ENCODE assay signal across 8 mouse cellular contexts in the genomic region with DNA sequence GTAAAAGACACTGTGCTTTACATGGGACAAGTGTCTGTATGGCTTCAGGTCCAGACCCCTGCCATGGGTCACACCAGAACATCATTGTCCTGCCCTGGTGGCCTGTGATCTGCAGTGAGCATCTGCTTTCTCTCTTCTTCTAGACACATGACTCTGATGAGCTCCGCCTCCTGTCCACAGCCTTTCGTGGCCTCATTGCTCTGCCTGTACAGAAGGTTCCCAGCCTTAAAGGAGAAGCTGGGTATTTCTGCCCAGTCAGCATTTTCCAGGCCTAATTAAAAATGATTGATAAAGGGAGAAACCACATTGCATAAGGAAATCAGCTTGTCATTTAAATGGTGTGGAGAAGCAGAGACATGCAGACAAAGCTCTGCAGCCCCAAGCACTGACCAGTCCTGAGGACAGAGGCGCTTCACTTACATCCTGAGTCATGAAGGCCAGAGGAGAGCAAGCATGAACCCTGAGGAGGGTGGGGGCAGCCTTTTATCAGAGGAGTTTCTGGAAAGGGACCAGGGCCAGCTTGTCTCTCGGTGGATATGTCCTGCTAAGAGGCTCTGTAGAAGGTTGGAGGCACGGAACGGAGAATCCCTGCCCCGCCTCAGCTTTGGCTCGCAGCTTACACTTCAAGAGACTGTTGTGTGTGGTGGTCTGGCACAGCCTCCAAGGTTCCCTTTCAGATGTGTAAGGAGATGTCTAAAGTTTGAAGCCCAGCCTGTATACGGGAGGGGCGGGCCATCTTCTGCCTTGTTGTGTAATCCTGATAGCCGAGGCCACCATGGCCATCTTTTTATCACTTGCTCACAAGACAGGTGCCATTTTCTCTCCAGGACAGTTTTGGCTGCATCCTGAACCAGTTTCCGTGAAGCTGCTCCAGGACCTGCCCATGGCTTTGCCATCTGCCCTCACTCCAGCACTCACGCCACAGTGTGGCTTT.
A peak's percentile ranks its signal among the peaks of the same experiment; 100 is the strongest.
DNase-seq lines count a peak whose midpoint lies in the region; ATAC-seq and TF ChIP-seq lines count a peak whose summit lies in the region.

No protein-coding gene starts in this region.

- peaks cover 53% of the 10 kb centered on the region for H3K4me1 ChIP-seq in heart, embryonic 12.5 days (replicated peaks)
- H3K4me1 ChIP-seq in embryonic facial prominence, embryonic 11.5 days (ENCODE audit: control insufficient read depth, insufficient read depth, low read length), result no peaks in the 10 kb centered on the region
- peaks cover 19% of the 10 kb centered on the region for H3K4me1 ChIP-seq in intestine, embryonic 16.5 days (ENCODE audit: control insufficient read depth, insufficient read depth, low read length)
- H3K4me1 ChIP-seq in midbrain, postnatal 0 days (ENCODE audit: insufficient read depth, low read length), result peaks cover 24% of the 10 kb centered on the region; the same call in 1 of the 2 replicates

- peak; percentile 56 for ATAC-seq in heart, embryonic 12.5 days (ENCODE audit: insufficient number of reproducible peaks, low FRiP score)
- ATAC-seq in embryonic facial prominence, embryonic 11.5 days (replicated peaks; ENCODE audit: insufficient number of reproducible peaks, low FRiP score, low TSS enrichment, low read depth), result peak; percentile 21; the same call in 1 of the 2 replicates
- peak; percentile 54; the same call in 1 of the 2 replicates for ATAC-seq in intestine, embryonic 16.5 days
- ATAC-seq in midbrain, postnatal 0 days (ENCODE audit: low FRiP score), result peak; percentile 34; the same call in 1 of the 2 replicates

- H3K4me3 ChIP-seq in heart, embryonic 12.5 days, result no peak overlapping the region
- H3K4me3 ChIP-seq in embryonic facial prominence, embryonic 11.5 days (ENCODE audit: low read depth, low read length), result no peak overlapping the region
- H3K4me3 ChIP-seq in intestine, embryonic 16.5 days (ENCODE audit: low read length), result no peak overlapping the region
- no peak overlapping the region for H3K4me3 ChIP-seq in midbrain, postnatal 0 days (ENCODE audit: low read depth, low read length)

- no peak for TF ChIP-seq CTCF in midbrain, postnatal 0 days (IDR thresholded peaks at IDR 0.05)

- no peak overlapping the region for H3K27ac ChIP-seq in heart, embryonic 12.5 days (ENCODE audit: poor library complexity, severe bottlenecking)
- H3K27ac ChIP-seq in embryonic facial prominence, embryonic 11.5 days (replicated peaks; ENCODE audit: low read depth, low read length), result no peak overlapping the region
- H3K27ac ChIP-seq in intestine, embryonic 16.5 days (ENCODE audit: low read length), result no peak overlapping the region
- H3K27ac ChIP-seq in midbrain, postnatal 0 days (ENCODE audit: low read depth, low read length), result no peak overlapping the region

- no peak overlapping the region for H3K9ac ChIP-seq in heart, embryonic 12.5 days
- H3K9ac ChIP-seq in embryonic facial prominence, embryonic 11.5 days (replicated peaks; ENCODE audit: low read length), result no peak overlapping the region
- H3K9ac ChIP-seq in intestine, embryonic 16.5 days (ENCODE audit: low read depth, low read length), result no peak overlapping the region
- no peak overlapping the region for H3K9ac ChIP-seq in midbrain, postnatal 0 days (replicated peaks; ENCODE audit: low read length, poor library complexity, severe bottlenecking)

- peak overlapping the region; percentile 25; the same call in 1 of the 2 replicates for H3K4me2 ChIP-seq in heart, embryonic 12.5 days
- H3K4me2 ChIP-seq in embryonic facial prominence, embryonic 11.5 days (ENCODE audit: low read depth, low read length), result no peak overlapping the region
- no peak overlapping the region for H3K4me2 ChIP-seq in intestine, embryonic 16.5 days (ENCODE audit: low read depth, low read length)
- H3K4me2 ChIP-seq in midbrain, postnatal 0 days (ENCODE audit: low read depth, low read length, poor library complexity, severe bottlenecking), result no peak overlapping the region

- no peaks in the 10 kb centered on the region for H3K9me3 ChIP-seq in heart, embryonic 12.5 days (replicated peaks)
- no peaks in the 10 kb centered on the region for H3K9me3 ChIP-seq in embryonic facial prominence, embryonic 11.5 days (replicated peaks; ENCODE audit: control insufficient read depth, low read length)
- H3K9me3 ChIP-seq in intestine, embryonic 16.5 days (ENCODE audit: control insufficient read depth, low read length), result no peaks in the 10 kb centered on the region
- H3K9me3 ChIP-seq in midbrain, postnatal 0 days (ENCODE audit: low read length), result no peaks in the 10 kb centered on the region

- DNase-seq in heart, adult 9 months (ENCODE audit: low spot score in 2 of 2), result no peak
- peak; percentile 34 for DNase-seq in adipocyte (ENCODE audit: low spot score)
- no peak for DNase-seq in embryonic facial prominence, embryonic 11.5 days (ENCODE audit: low spot score)
- peak; percentile 52 for DNase-seq in midbrain, postnatal 0 days (ENCODE audit: low spot score)
- no peak for DNase-seq in thymus, postnatal 14 days
- no peak for DNase-seq in spleen, postnatal 14 days (ENCODE audit: low spot score in 2 of 2)

- WGBS in heart, embryonic 12.5 days, result 34% methylated on average over 13 of the region's 13 CpGs
- 76% methylated on average over 13 of the region's 13 CpGs for WGBS in embryonic facial prominence, embryonic 11.5 days
- 54% methylated on average over 13 of the region's 13 CpGs for WGBS in intestine, embryonic 16.5 days
- 68% methylated on average over 13 of the region's 13 CpGs for WGBS in midbrain, postnatal 0 days

- no peaks in the 10 kb centered on the region for H3K27me3 ChIP-seq in heart, embryonic 12.5 days (replicated peaks)
- H3K27me3 ChIP-seq in embryonic facial prominence, embryonic 11.5 days (ENCODE audit: control insufficient read depth, insufficient read depth, low read length), result no peaks in the 10 kb centered on the region
- no peaks in the 10 kb centered on the region for H3K27me3 ChIP-seq in intestine, embryonic 16.5 days (replicated peaks; ENCODE audit: control insufficient read depth, insufficient read depth, low read length)
- no peaks in the 10 kb centered on the region for H3K27me3 ChIP-seq in midbrain, postnatal 0 days (ENCODE audit: insufficient read depth, low read length)

- no peaks in the 10 kb centered on the region for H3K36me3 ChIP-seq in heart, embryonic 12.5 days
- H3K36me3 ChIP-seq in embryonic facial prominence, embryonic 11.5 days (replicated peaks; ENCODE audit: control insufficient read depth, insufficient read depth, low read depth, low read length), result no peaks in the 10 kb centered on the region
- H3K36me3 ChIP-seq in intestine, embryonic 16.5 days (ENCODE audit: control insufficient read depth, insufficient read depth, low read length), result no peaks in the 10 kb centered on the region
- peaks cover 4% of the 10 kb centered on the region; the same call in 1 of the 2 replicates for H3K36me3 ChIP-seq in midbrain, postnatal 0 days (ENCODE audit: insufficient read depth, low read length)

Comparison
In these comparisons a context has a peak if more than half of its experiments do, and no peak if none do; other contexts are left out.
1. DNase-seq: peak in adipocyte (single experiment) and midbrain, postnatal 0 days (single experiment); none in heart, adult 9 months (0 of 2), embryonic facial prominence, embryonic 11.5 days (single experiment), thymus, postnatal 14 days (single experiment) and spleen, postnatal 14 days (0 of 2).
2. Peak in every context shown above with its lines, with median percentiles within 50 percentile points of each other: ATAC-seq.